In genomic region chr1:17451204-17451866, GRCm38 (mm10) we compare ENCODE assay signal across 25 mouse cellular contexts.
A peak's percentile ranks its signal among the peaks of the same experiment; 100 is the strongest.
DNase-seq lines count a peak whose midpoint lies in the region; ATAC-seq and TF ChIP-seq lines count a peak whose summit lies in the region.
"Had no signal": no experiment of that assay in that cellular context is flagged by ENCODE, and none has a peak within 500 bp of the region (broad histone marks: within the 10 kb centered on the region; RNA-seq: fewer than 3 reads in every experiment).

No protein-coding gene starts in this region.

- H3K36me3 ChIP-seq in kidney, embryonic 14.5 days (ENCODE audit: control insufficient read depth, insufficient read depth, low read length), result no peaks in the 10 kb centered on the region
- H3K36me3 ChIP-seq in intestine, postnatal 0 days (ENCODE audit: control insufficient read depth, insufficient read depth), result no peaks in the 10 kb centered on the region
- H3K36me3 ChIP-seq: heart, embryonic 13.5 days; hindbrain, embryonic 15.5 days; intestine, embryonic 15.5 days; limb, embryonic 13.5 days; liver, embryonic 13.5 days; midbrain, embryonic 12.5 days; neural tube, embryonic 13.5 days had no signal

- ATAC-seq in kidney, embryonic 14.5 days (ENCODE audit: low FRiP score, low TSS enrichment), result peak; percentile 82
- ATAC-seq in intestine, postnatal 0 days, result no peak
- ATAC-seq: forebrain, embryonic 16.5 days; intestine, embryonic 15.5 days had no signal

- no peaks in the 10 kb centered on the region for H3K27me3 ChIP-seq in kidney, embryonic 14.5 days (ENCODE audit: control insufficient read depth, insufficient read depth, low read length)
- H3K27me3 ChIP-seq in intestine, postnatal 0 days (replicated peaks; ENCODE audit: control insufficient read depth, insufficient read depth, low read length), result no peaks in the 10 kb centered on the region
- H3K27me3 ChIP-seq: heart, embryonic 13.5 days; hindbrain, embryonic 15.5 days; intestine, embryonic 15.5 days; limb, embryonic 13.5 days; liver, embryonic 13.5 days; midbrain, embryonic 12.5 days; neural tube, embryonic 13.5 days had no signal

- DNase-seq in kidney, postnatal 36 days, result no peak
- peak; percentile 3 for DNase-seq in A20 (ENCODE audit: low read depth, low spot score)
- DNase-seq in embryo, embryonic 10.5 days (ENCODE audit: low spot score), result peak; percentile 44
- DNase-seq in fat pad, adult 2 months (ENCODE audit: extremely low read depth, low read depth, low spot score), result peak; percentile 62
- DNase-seq in thymus, postnatal 0 days (ENCODE audit: low spot score), result no peak
- DNase-seq in frontal cortex, postnatal 14 days (ENCODE audit: low spot score in 2 of 2), result no peak
- DNase-seq: adrenal gland, adult 8-10 months; cerebellum, adult 9-10 months; heart, postnatal 4 days; kidney, postnatal 25 days; layer of hippocampus, adult 9-11 months; liver, embryonic 13.5 days; lung, embryonic 14.5 days; lung, postnatal 36 days; thymus, postnatal 25 days had no signal

- no peak overlapping the region for H3K9ac ChIP-seq in kidney, embryonic 14.5 days (ENCODE audit: low read depth, low read length)
- no peak overlapping the region for H3K9ac ChIP-seq in intestine, postnatal 0 days (ENCODE audit: low read depth, low read length)
- H3K9ac ChIP-seq: heart, embryonic 13.5 days; hindbrain, embryonic 15.5 days; intestine, embryonic 15.5 days; limb, embryonic 13.5 days; liver, embryonic 13.5 days; lung, embryonic 14.5 days; midbrain, embryonic 12.5 days; neural tube, embryonic 13.5 days had no signal

- H3K4me1 ChIP-seq in kidney, embryonic 14.5 days (ENCODE audit: control insufficient read depth, insufficient read depth, low read length), result peaks cover 9% of the 10 kb centered on the region; the same call in 1 of the 2 replicates
- H3K4me1 ChIP-seq in intestine, postnatal 0 days (replicated peaks; ENCODE audit: control insufficient read depth, insufficient read depth, low read length), result no peaks in the 10 kb centered on the region
- H3K4me1 ChIP-seq: hindbrain, embryonic 15.5 days; intestine, embryonic 15.5 days; limb, embryonic 13.5 days; liver, embryonic 13.5 days; midbrain, embryonic 12.5 days; neural tube, embryonic 13.5 days had no signal

- no peak for TF ChIP-seq CTCF in intestine, postnatal 0 days (IDR thresholded peaks at IDR 0.05; ENCODE audit: low read depth)

- peak overlapping the region; percentile 62 for H3K27ac ChIP-seq in kidney, embryonic 14.5 days (ENCODE audit: low read depth, low read length)
- no peak overlapping the region for H3K27ac ChIP-seq in intestine, postnatal 0 days (ENCODE audit: low read depth, low read length)
- H3K27ac ChIP-seq: hindbrain, embryonic 15.5 days; intestine, embryonic 15.5 days; limb, embryonic 13.5 days; liver, embryonic 13.5 days; midbrain, embryonic 12.5 days; neural tube, embryonic 13.5 days had no signal

- WGBS in kidney, embryonic 14.5 days, result 20% methylated on average over 2 of the region's 2 CpGs
- 70% methylated on average over 2 of the region's 2 CpGs for WGBS in intestine, postnatal 0 days

- no peak overlapping the region for H3K4me3 ChIP-seq in kidney, embryonic 14.5 days (ENCODE audit: low read length)
- no peak overlapping the region for H3K4me3 ChIP-seq in intestine, postnatal 0 days (ENCODE audit: low read depth, low read length)
- H3K4me3 ChIP-seq: erythroblast, embryonic 14.5 days; heart, embryonic 13.5 days; hindbrain, embryonic 15.5 days; intestine, embryonic 15.5 days; limb, embryonic 13.5 days; liver, embryonic 13.5 days; midbrain, embryonic 12.5 days; neural tube, embryonic 13.5 days had no signal

- no peak overlapping the region; the same call in 1 of the 2 replicates for H3K4me2 ChIP-seq in kidney, embryonic 14.5 days (replicated peaks; ENCODE audit: low read depth, low read length)
- H3K4me2 ChIP-seq in intestine, postnatal 0 days (replicated peaks; ENCODE audit: low read depth), result no peak overlapping the region
- H3K4me2 ChIP-seq: heart, embryonic 13.5 days; hindbrain, embryonic 15.5 days; intestine, embryonic 15.5 days; limb, embryonic 13.5 days; liver, embryonic 13.5 days; lung, embryonic 14.5 days; midbrain, embryonic 12.5 days; neural tube, embryonic 13.5 days had no signal

- no peaks in the 10 kb centered on the region for H3K9me3 ChIP-seq in kidney, embryonic 14.5 days (ENCODE audit: control insufficient read depth, low read length)
- no peaks in the 10 kb centered on the region for H3K9me3 ChIP-seq in intestine, postnatal 0 days (ENCODE audit: control insufficient read depth)
- H3K9me3 ChIP-seq: heart, embryonic 13.5 days; hindbrain, embryonic 15.5 days; intestine, embryonic 15.5 days; limb, embryonic 13.5 days; liver, embryonic 13.5 days; midbrain, embryonic 12.5 days; neural tube, embryonic 13.5 days had no signal

Comparison
In these comparisons a context has a peak if more than half of its experiments do, and no peak if none do; other contexts are left out.
1. DNase-seq: peak in A20 (single experiment), embryo, embryonic 10.5 days (single experiment) and fat pad, adult 2 months (single experiment); none in kidney, postnatal 36 days (0 of 2), thymus, postnatal 0 days (single experiment) and frontal cortex, postnatal 14 days (0 of 2).